Mouse (Mus musculus) lung, postnatal 0 days (tissue): ENCODE results near the gene Trip12.

Experiments used
- CTCF ChIP-seq: IDR thresholded peaks from 2 replicates; pipeline ENCODE4 v1.5.1; 2016; ENCODE audit warnings: antibody characterized with exemption, mild to moderate bottlenecking
- EP300 ChIP-seq: IDR thresholded peaks from 2 replicates; pipeline ENCODE4 v1.6.1; 2016; ENCODE audit warnings: antibody characterized with exemption, mild to moderate bottlenecking, control low read depth

- no peak for TF ChIP-seq CTCF
- no peak for TF ChIP-seq EP300
Observed at GRCm38 (mm10) chr1:84817596-84817995, 22.7 kb downstream of the Trip12 start.
